Mouse (Mus musculus) midbrain, postnatal 0 days (tissue): ENCODE data around the gene Irx6. TPM values are rescaled to one million over a fixed set of nuclear protein-coding genes. Genes with fewer than 3 reads are reported as not detected.

ENCODE experiments used
- ATAC-seq: fragments of 200-750 bp; cut with Nextera tagmentation; 2 replicates; pipeline ENCODE4 v1.8.0; 2017; ENCODE audit warnings: moderate number of reproducible peaks, mild to moderate bottlenecking, moderate TSS enrichment, moderate library complexity; ENCODE audit not compliant: low FRiP score
- DNase-seq: peaks from one replicate; pipeline ENCODE4 v3.0.0-alpha.2; 2015; ENCODE audit warnings: low spot score
- H3K27ac ChIP-seq: fragments of 300-500 bp; sonication (generic); 2 replicates; pipeline ENCODE4 v1.5.1; 2014; ENCODE audit warnings: low read depth, mild to moderate bottlenecking, low read length, mixed read lengths
- H3K27me3 ChIP-seq: fragments of 300-500 bp; sonication (generic); 2 replicates; pipeline ENCODE4 v1.6.1; 2014; ENCODE audit warnings: low read length, control low read depth, mixed read lengths; ENCODE audit not compliant: insufficient read depth
- H3K36me3 ChIP-seq: fragments of 300-500 bp; sonication (generic); 2 replicates; pipeline ENCODE4 v1.6.1; 2014; ENCODE audit warnings: low read length, control low read depth, mixed read lengths; ENCODE audit not compliant: insufficient read depth
- H3K4me1 ChIP-seq: fragments of 300-500 bp; sonication (generic); 2 replicates; pipeline ENCODE4 v1.6.1; 2014; ENCODE audit warnings: mild to moderate bottlenecking, control low read depth, antibody characterized with exemption, low read length, mixed read lengths; ENCODE audit not compliant: insufficient read depth
- H3K4me2 ChIP-seq: fragments of 300-500 bp; sonication (generic); 2 replicates; pipeline ENCODE4 v1.6.1; 2014; ENCODE audit warnings: low read depth, mild to moderate bottlenecking, low read length, mixed read lengths; ENCODE audit not compliant: poor library complexity, severe bottlenecking
- H3K4me3 ChIP-seq: fragments of 300-500 bp; sonication (generic); 2 replicates; pipeline ENCODE4 v1.5.1; 2014; ENCODE audit warnings: low read depth, mild to moderate bottlenecking, low read length, moderate library complexity
- H3K9ac ChIP-seq: fragments of 300-500 bp; sonication (generic); replicated peaks from 2 replicates; pipeline ENCODE4 v1.6.1; 2014; ENCODE audit warnings: mild to moderate bottlenecking, low read length, moderate library complexity, mixed read lengths; ENCODE audit not compliant: poor library complexity, severe bottlenecking
- H3K9me3 ChIP-seq: fragments of 300-500 bp; sonication (generic); 2 replicates; pipeline ENCODE4 v1.6.1; 2016; ENCODE audit warnings: low read length, control low read depth
- CTCF ChIP-seq: IDR thresholded peaks from 2 replicates; pipeline ENCODE4 v1.5.1; 2016; ENCODE audit warnings: antibody characterized with exemption, mild to moderate bottlenecking
- WGBS: fragments of 180-500 bp; shearing (Covaris S2); extraction: QIAGEN DNeasy Blood & Tissue Kit; methylation state at CpG from one replicate; pipeline ENCODE4 v1.1.7; 2014; 5-methylcytosine and 5-hydroxymethylcytosine counted together
- polyA plus RNA-seq: library from polyadenylated mRNA; unstranded; fragments of >200 nt; fragmentation: Nextera tagmentation; extraction: Ambion mirVana; gene quantifications from 2 replicates; pipeline ENCODE4 v1.2.1, GENCODE M21; 2015
- total RNA-seq: library from RNA; depleted of rRNA; stranded (reverse); fragments of >200 nt; gene quantifications from 2 replicates; pipeline ENCODE4 v1.2.3, GENCODE M21; 2014

The Irx6 gene
- total and polyA plus RNA-seq, 2 experiments from 2014 or later, result 4.0 to 4.4 TPM

- ATAC-seq, result no peak
Measured at GRCm38 (mm10) chr8:92664207-92664606, 9.9 kb upstream of the Irx6 start.

GRCm38 (mm10) chr8:92670236-92670635 is 3.9 kb upstream of the Irx6 start:
- DNase-seq, result no peak
- peaks cover 20% of the 10 kb centered on the region for H3K27me3 ChIP-seq

More at GRCm38 (mm10) chr8:92664207-92664606, 9.9 kb upstream of the Irx6 start:
- Histone ChIP-seq H3K27ac (no peak overlapping the region), H3K27me3 (peaks cover 4% of the 10 kb centered on the region; the same call in 1 of the 2 replicates), H3K4me1 (no peaks in the 10 kb centered on the region), H3K9me3 (no peaks in the 10 kb centered on the region), H3K4me3 (no peak overlapping the region), H3K4me2 (no peak overlapping the region), H3K36me3 (no peaks in the 10 kb centered on the region), H3K9ac (no peak overlapping the region)
- TF ChIP-seq CTCF, result no peak
- no peak for DNase-seq
- 38% methylated on average over 4 of the region's 4 CpGs for WGBS

GRCm38 (mm10) chr8:92670656-92671195 is 3.4 kb upstream of the Irx6 start:
- no peak overlapping the region for H3K4me3 ChIP-seq
- DNase-seq (no peak), ATAC-seq (no peak)
- H3K27me3 ChIP-seq, result peaks cover 23% of the 10 kb centered on the region
- H3K9ac ChIP-seq, result no peak overlapping the region
- H3K4me1 ChIP-seq, result peaks cover 9% of the 10 kb centered on the region; the same call in 1 of the 2 replicates
- H3K4me2 ChIP-seq, result peak overlapping the region; percentile 33
- H3K36me3 ChIP-seq, result no peaks in the 10 kb centered on the region
- TF ChIP-seq CTCF, result no peak
- H3K9me3 ChIP-seq, result no peaks in the 10 kb centered on the region
- no peak overlapping the region for H3K27ac ChIP-seq
- 21% methylated on average over 12 of the region's 12 CpGs for WGBS

More at GRCm38 (mm10) chr8:92670236-92670635, 3.9 kb upstream of the Irx6 start:
- ATAC-seq, result no peak
- H3K9me3 ChIP-seq, result no peaks in the 10 kb centered on the region
- H3K4me2 ChIP-seq, result peak overlapping the region; percentile 33
- no peak overlapping the region for H3K27ac ChIP-seq
- H3K4me3 ChIP-seq, result no peak overlapping the region
- H3K4me1 ChIP-seq, result peaks cover 9% of the 10 kb centered on the region; the same call in 1 of the 2 replicates
- H3K36me3 ChIP-seq, result no peaks in the 10 kb centered on the region
- WGBS, result 14% methylated on average over 11 of the region's 11 CpGs
- H3K9ac ChIP-seq, result no peak overlapping the region
- no peak for TF ChIP-seq CTCF

GRCm38 (mm10) chr8:92671892-92672291 is 2.2 kb upstream of the Irx6 start:
- H3K4me3 ChIP-seq, result no peak overlapping the region
- ATAC-seq (no peak), DNase-seq (no peak)
- no peak overlapping the region for H3K27ac ChIP-seq
- TF ChIP-seq CTCF, result no peak
- no peaks in the 10 kb centered on the region for H3K36me3 ChIP-seq
- H3K9ac ChIP-seq, result no peak overlapping the region
- no peaks in the 10 kb centered on the region for H3K9me3 ChIP-seq
- no peak overlapping the region for H3K4me2 ChIP-seq
- H3K4me1 ChIP-seq, result peaks cover 9% of the 10 kb centered on the region; the same call in 1 of the 2 replicates
- H3K27me3 ChIP-seq, result peaks cover 30% of the 10 kb centered on the region
- WGBS, result 75% methylated on average over 4 of the region's 4 CpGs

GRCm38 (mm10) chr8:92673101-92673500 is 987 bp upstream of the Irx6 start:
- no peaks in the 10 kb centered on the region for H3K36me3 ChIP-seq
- H3K4me2 ChIP-seq, result peak overlapping the region; percentile 84
- H3K9me3 ChIP-seq, result no peaks in the 10 kb centered on the region
- peak overlapping the region; percentile 42; the same call in 1 of the 2 replicates for H3K4me3 ChIP-seq
- H3K27me3 ChIP-seq, result peaks cover 40% of the 10 kb centered on the region
- DNase-seq (no peak), ATAC-seq (no peak)
- no peak overlapping the region for H3K9ac ChIP-seq
- peaks cover 9% of the 10 kb centered on the region; the same call in 1 of the 2 replicates for H3K4me1 ChIP-seq
- no peak overlapping the region for H3K27ac ChIP-seq
- no peak for TF ChIP-seq CTCF
- WGBS, result 6% methylated on average over 11 of the region's 11 CpGs

GRCm38 (mm10) chr8:92673555-92674243 is 389 bp upstream of the Irx6 start:
- DNase-seq, result peak; percentile 55
- Histone ChIP-seq H3K36me3 (no peaks in the 10 kb centered on the region), H3K27ac (no peak overlapping the region), H3K9ac (peak overlapping the region; percentile 46), H3K9me3 (no peaks in the 10 kb centered on the region), H3K4me1 (peaks cover 9% of the 10 kb centered on the region; the same call in 1 of the 2 replicates), H3K4me2 (peak overlapping the region; percentile 84), H3K27me3 (peaks cover 42% of the 10 kb centered on the region), H3K4me3 (peak overlapping the region; percentile 42)
- peak; percentile 57 for ATAC-seq
- WGBS, result under 1% methylated on average over 28 of the region's 30 CpGs
- peak; percentile 62 for TF ChIP-seq CTCF
